Mouse (Mus musculus) thymus, postnatal 14 days (tissue): ENCODE data around the gene Gal.
A peak's percentile ranks its signal among the peaks of the same experiment; 100 is the strongest.

Experiments
- DNase-seq: peaks from one replicate; pipeline ENCODE4 v3.0.0; 2021

The Gal gene

DNA sequence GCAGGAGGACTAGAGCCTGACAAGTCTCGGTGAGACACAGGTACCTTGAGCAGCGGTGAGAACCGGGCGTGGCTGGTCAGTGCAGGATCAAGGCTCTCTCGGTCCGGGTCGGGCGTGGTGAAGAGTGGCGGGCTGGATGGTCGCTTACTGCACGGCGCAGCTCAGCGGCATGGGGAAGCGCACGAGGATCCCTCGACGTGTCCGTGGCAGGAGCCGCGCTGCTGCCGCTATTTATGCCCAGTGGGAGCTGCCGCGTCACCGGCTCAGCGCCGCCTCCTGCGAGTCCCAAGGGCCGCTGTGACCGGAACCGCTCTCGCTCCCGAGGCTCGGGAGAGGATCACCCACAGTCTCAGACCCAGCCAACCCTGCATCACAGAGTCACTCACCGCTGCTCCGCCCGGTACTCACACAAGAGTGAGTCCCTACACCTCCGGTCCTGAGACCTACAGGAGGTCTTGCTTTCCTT is at the start of gene Gal:
Gal (minus strand) TSS at position 277 of the 466 bp plus-strand sequence.
- no peak for DNase-seq

DNA sequence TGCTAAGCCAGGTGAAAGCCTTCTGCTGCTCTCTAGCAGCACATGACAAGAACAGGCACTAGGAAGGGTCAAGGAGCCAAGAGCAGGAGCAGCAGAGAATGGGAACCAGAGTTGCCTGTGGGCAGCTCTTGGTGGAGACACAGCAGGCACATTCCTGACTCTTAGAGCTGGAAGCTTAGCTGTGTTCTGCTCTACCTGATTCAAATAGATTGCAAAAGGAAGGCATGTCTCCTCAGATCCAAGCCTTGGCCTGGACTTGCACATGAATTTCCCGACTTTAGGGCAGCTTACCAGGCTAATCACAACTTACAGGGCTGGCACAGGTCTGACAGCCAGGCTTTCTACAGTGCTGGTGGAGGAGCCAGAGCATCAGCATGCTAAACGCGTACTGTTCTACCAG is 45.6 kb upstream of the Gal start:
- no peak for DNase-seq

DNA sequence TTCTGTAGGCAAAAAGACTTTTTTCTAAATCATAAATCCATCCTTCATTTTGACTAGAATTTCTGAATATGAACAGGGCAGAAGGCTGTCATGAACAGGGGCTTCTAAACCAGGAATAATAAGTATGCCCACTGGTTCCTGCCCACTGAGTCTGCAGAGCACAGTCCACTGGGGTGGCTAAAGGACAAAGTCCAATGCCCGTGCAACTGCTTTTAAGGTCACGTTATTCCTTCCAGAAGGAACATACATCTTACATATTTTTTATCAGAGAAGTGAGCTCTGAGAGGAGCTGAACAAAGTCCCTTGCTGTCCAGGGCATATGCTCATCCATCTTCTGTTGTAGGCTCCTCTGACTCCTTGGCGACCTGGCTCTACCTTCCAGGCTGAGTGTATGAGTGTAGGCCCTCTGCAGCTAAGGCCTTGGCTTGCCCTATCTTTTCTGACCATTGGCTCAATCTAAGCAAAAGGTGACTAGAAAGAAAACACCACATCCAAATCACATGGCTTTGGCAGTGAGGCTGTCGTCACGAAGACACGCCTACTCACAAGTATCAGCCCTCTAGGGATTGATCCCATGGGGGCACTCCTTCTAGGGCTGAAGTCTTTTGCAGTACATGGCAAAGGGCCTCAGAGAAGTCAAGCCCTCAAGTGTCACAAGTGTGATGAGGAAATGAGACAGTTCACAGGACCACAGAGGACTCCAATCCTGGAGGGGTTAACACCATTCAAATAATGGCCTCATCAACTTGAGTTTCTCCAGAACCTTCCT is 44.2 kb upstream of the Gal start:
- no peak for DNase-seq

DNA sequence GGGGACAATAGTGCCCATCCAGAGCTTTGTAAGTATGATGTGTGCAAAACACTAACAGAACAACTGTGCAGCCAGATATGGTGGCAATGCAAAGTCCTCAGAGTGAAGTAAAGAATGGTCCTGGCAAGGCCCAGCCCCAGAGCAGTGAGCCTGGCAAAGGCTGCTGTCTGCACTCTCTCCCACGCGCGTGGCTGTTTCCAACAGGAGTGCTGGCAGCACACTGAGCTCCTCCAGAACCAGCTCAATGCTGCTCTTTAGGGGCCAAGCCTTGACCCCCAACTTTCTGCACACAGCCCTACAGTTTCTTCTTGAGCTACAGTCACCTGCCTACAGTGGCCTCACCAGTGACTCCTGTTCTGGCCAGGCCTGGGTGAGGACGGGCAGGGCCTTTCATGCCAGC is 43.4 kb upstream of the Gal start:
- no peak for DNase-seq

DNA sequence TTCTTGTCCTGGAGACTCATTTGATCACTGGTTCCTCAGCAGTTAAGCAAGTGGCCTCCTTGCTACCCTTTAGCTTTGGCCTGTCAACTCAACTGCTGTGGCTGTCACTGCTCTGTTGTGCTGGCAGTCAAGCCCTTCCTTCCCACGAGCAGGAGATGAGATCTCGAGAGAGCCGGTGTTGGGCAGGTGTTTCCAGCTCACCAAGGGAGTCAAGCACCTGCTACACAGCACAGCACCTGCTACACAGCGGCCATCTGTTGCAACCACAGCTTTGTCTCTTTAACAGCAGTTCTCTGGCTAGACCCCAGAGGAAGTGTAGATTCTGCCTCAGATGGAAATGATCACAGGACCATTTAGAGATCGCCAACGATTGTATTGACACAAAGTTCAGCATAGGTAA is 37.3 kb upstream of the Gal start:
- DNase-seq = peak; percentile 86

DNA sequence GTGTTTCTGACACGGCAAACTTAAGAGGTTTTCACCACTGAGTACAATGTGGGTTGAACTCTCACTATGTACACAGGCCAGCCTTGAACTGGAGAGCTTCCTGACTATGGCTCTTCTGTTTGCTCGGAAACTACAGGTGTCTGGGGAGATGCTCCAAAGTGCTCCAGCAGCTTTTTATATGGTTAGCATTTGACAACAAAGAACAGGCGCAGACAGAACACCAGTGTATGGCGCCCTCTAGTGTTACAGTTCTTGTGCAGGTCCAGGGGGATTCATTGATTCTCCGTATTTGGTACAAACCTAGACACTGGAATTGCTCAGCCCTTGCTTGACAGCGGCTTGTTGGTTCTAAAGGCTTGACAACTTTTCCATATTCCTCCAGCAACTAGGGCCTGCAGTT is 36.8 kb upstream of the Gal start:
- peak; percentile 77 for DNase-seq

DNA sequence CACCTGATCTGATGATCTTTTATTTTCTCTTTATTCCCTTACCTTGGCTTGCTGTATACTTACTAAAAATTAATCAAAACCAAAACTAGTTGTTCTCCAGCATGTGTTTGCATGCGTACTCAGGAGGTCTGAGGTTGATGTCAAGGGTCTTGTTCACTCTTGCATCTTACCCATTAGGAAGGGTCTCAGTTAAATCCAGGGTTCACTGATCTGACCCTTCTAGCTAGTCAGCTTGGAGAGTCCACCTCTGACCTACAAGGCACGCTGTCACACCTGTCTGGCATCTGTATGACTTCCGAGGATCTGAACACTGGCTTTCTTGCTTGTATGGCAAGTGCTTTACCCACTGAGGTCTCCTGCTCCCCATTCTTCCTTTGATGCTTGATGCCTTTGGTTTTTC is 36.4 kb upstream of the Gal start:
- DNase-seq = no peak

DNA sequence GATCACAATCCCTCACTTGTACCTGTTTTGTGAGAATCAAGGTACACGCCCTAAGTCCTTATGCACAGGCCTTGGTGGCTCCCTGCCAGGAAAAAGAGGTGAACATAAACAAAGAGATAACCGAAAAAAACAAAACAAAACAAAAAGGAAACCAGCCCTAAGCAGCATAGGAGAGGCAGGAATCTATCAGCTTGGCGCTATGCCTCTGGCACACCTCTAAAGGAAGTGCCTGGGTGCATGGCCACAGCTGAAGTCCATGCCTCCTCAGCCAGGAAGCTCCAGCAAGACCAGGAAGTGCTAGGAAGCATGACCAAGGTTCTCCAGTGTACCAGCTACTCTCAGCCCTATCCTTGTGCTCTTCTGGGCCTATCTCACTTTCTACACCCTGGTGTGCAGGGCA is 34.9 kb upstream of the Gal start:
- DNase-seq = no peak

DNA sequence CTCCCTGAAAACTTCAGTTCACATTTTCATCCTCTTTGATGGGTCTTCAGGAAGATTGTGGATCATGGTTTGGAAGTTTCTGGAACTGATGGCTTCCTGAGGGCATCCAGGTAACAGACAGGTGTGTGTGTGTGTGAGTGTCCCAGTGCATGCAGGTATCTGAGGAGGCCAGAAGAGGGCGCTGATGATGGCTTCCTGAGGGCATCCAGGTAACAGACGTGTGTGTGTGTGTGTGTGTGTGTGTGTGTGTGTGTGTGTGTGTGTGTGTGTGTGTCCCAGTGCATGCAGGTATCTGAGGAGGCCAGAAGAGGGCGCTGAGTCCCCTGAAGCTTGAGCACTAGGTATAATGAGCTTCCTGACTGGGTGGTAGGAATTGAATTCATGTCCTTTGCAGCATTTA is 33.0 kb upstream of the Gal start:
- DNase-seq = no peak

DNA sequence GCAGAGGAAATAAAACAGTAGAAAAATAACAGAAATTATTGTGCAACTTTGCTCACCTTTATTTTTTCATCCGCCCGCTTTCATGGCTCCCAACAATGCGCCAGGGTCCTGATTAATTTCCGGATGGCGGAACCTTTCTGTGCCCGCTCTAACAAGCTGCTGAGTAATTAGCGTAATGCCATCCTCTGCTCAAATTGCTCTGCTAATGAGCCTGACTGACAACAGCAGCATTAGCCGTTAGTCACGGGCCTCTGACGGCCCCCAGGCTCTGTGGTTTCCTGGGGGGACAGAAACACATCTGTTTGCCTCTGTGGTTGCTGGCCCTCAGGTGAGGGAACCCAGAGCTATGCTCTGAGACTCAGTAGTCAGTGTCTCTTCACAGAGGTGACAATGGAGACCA is 26.7 kb upstream of the Gal start:
- DNase-seq = no peak

DNA sequence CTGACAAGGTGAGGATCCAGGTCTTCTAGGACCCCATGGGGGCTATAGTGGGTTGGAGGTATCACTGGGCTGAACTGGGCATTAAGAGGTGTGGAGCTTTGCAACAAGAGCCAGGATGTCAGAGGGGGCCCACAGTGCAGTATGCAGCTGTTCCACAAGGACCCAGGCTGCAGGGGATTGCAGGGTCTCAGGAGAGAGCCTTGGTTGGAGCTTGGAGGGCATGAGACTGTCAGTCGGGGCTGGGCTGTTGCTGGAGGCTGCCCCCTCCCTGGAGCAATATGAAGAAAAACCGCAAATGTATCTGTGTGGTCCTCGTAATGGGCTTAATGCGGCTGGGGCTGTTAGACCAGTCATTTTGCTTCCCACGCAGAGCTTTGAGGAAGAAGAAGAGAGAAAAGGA is 26.3 kb upstream of the Gal start:
- DNase-seq = no peak

DNA sequence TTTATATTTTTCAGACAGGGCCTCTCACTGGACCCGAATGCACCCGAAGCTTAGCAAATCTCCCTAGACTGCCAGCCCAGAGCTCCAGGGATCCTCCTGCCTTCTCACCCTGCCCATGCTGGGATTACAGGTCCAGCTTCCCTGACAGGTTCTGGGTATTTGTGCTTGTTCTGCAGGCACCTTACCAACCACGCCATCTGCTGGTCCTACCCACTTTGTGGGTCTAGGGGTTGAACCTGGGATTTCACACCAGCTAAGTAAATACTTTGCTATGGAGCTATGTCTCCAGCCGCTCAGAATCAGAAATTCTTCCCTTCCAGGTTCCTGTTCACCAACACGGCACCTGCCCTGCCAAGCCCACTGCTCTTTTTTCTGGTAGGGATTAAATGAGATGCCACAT is 23.6 kb upstream of the Gal start:
- peak; percentile 40 for DNase-seq

DNA sequence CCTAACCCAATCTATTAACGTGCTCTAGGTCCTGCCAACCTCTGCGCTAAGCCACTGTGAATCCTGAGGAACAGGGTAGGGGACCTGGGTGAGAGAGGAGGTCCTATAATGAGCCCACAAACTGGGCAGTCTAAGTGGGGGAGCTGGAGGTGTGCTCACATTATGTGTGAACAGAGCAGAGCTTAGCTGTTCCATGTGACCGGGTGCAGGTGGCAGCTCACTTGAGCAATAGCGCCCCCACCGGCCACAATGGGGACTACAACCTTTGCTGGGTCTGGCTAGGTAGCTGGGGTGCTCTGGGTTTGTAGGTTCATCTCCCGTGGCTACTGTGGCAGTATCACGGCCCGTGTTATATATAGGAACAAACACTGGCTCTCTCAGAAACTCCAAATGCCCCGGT is 22.5 kb upstream of the Gal start:
- DNase-seq = peak; percentile 72

DNA sequence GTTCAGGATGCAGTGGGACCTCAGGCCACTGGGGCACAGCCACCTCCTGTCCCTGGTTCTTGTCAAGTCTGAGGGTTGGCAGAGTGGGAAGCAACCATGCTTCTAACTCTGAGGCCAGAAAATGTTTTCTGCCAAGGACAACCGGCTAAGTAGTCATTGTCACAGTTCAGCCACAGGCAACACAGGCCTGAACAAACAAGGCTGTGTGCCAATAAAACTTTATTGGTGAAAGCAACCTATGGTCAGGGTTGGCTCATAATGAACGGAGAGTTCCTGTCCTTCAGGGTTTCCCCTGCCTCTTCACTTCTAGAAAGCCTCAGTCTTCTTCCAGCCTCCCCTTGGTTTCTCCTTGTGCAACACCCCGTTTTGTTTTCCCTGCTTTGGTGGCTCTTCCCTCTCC is 21.5 kb upstream of the Gal start:
- DNase-seq = no peak

DNA sequence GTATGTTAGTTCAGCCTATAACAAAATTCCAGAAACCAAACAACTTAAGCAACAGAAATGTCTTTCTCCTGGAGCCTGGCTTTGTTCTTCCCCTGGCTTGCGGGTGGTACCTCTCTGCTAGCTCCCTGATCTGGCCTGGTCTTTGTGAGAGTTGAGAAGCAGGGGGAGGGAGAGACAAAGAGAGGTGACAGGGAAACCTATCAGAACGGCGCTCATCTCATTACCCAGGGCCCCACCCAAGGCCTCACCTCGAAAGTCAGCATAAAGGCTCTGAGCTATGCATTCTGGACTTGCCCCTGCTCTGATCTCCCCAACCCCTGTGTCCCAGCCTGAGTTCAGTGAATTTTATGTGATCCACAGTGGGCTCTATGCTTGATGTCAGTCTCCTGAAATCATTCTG is 20.3 kb upstream of the Gal start:
- no peak for DNase-seq

DNA sequence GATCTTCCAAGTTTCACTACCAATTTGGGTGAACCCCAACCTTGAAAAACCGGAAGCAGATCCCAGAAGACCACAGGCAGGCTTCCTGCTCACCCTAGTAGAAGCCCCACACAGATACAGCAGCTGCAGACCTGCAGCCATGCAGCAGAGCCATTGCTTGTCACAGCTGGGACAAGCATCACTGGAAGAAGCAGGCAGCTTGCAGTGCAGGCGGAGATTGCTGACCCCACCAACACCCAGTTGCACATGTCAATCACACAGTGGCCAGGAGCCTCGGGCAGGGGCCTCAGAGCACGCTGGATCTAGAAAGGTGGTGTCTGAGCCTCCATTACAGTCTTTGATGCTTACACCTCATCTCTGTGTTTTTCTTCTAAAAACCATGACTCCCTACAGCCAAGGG is 19.8 kb upstream of the Gal start:
- no peak for DNase-seq

DNA sequence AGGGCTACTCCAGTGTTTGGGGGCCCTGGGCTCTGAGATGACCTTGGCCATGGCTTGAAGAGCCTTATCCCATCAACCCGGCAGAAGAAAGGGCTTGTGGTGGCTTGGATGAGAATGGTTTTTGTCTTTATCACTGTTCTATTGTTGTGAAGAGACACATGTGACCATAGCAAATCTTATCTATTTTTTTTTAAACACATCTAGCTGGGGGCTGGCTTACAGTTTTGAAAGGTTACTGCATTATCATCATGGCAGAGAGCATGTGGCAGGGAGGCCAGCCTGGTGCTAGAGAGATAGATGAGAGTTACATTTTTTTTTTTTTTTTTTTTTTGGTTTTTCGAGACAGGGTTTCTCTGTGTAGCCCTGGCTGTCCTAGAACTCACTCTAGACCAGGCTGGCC is 17.6 kb upstream of the Gal start:
- DNase-seq = no peak

DNA sequence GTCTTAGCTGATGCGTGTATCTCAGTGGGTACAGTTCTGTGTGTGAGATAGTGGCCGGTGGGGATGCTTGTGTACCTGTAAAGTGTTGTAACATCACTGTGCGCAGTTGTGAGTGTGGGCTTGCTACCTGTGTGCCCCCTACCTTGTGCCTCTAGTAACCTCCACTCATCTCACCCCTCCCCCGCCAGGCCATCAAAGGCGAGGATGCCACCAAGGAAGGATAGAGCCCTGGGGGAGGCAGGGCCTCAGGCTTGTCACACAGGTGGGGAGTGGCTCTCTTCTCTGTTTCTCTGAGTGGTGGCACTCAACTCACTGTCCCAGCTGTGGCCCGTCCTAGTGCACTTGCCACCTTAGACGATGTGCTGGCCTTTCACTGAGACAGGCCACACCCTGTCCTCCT is 16.7 kb upstream of the Gal start:
- peak; percentile 56 for DNase-seq

DNA sequence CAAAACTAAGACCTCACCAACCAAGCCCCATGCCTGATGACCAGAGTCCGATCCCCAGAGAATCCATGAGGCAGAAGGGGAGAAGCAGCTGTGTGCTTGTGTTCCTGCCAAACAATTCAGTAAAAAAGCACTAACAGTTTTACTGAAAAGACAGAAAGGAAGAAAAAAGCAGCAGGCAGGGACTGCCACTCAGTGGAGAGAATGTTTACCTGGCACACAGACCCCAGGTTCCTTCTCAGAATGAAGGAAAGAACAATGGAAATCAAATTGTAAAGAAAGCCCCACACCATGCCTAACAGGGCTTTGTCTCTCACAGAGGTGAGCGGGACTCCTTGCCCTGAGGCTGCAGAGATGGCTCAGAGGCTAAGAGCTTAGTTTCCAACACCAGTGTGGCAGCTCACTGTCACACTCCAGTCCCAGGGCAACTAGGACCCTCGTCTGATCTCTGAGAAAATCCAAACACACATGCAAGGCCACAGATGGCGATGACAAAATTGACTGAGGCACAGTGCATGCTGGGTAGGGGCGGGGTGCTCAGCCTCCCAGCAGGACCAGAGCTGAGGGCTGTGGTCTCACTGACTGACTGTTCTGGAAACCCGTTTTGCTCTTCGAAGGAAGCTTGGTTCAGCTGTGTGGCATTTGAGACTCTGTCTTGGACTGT is 14.9 kb upstream of the Gal start:
- no peak for DNase-seq

DNA sequence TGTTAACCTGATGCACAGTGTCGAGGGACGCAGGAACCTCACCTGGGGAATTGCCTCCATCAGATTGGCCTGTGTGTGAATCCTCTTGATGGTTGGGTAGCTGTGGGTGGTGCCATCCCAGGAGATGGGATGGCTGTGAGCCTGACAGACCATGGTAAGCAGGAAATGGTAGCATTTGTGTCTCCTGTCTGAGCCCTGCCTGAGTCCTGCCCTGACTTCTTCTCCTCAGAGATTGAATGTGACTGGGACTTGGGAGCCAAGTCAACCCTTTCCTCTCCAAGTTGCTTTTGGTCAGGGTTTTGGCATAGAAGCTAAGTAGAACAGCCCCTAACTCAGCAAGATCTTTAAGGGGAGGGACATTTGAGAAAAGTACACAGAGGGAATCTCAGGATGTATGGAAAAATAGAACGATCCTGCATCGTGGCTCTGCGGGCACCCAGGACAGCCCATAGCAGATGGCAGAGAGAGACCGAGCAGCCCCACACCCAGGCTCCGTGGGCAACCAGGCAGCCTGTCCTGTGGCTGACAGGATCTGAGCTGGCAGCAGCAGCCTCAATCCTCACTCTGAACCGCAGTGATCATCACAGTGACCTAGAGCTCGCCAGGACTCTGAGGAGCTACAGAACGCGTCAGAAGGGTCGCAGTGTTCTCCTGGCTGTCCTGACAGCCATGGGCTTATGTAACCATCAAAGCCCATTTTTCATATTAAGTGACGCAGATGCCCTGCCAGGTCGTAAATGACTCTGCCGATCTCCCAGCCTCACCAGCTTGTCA is 13.9 kb upstream of the Gal start:
- no peak for DNase-seq

DNA sequence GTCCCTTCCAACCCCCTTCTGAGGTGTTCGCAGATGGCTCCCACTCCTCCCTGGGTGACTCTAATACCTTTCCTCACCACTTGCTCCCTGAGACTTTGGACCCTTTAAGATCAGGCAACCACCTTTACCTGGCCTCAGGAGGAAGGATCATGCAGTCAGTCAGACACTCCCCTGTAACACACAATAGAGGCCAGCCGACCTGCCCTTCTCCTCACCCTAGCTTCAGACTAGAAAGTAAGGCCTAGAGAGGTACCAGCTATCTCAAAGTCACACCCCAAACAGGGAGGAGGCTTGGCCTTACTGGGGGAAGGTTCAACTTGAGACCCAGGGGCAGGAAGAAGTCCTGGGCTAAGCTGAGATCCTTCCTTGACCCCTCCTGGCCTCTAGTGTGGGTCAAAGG is 9.9 kb upstream of the Gal start:
- DNase-seq = no peak

DNA sequence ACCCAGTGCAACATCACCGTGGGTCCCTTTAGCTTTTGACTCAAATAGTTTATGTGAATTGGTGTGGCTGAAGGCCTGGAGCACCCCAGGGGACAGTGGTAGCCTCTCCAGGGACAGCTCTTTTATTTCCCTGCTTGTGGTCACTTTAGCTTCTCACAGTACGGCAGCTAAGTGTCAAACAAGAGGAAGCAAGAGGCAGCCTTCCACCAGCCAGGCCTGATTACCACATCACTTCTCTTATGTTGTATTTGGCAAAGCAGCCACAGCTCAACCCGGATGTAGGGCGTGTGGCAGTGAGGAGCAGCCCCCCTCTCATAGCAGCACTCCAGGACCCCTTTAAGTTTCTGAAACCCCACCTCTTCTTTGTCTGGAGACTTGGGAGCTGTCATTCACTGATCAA is 8.6 kb upstream of the Gal start:
- peak; percentile 22 for DNase-seq

DNA sequence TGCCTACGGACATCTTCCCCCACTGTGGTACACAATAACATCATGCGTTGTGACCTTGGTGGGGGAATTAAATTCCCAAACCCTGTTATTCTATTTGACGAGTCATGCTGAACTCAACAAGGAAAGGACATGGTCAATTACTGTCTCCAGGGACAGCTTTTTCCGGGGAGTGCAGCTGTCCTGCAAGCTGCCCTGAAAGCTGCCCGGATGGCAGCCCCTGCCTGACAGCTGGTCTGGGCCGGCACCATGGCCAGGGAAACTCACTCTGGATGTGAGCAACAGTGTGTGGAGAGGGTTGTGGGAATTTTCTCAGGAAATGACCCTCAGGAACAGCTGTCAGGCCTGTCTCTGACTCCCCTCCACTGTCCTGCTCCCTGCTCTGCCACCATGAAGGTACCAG is 8.1 kb upstream of the Gal start:
- DNase-seq = no peak

DNA sequence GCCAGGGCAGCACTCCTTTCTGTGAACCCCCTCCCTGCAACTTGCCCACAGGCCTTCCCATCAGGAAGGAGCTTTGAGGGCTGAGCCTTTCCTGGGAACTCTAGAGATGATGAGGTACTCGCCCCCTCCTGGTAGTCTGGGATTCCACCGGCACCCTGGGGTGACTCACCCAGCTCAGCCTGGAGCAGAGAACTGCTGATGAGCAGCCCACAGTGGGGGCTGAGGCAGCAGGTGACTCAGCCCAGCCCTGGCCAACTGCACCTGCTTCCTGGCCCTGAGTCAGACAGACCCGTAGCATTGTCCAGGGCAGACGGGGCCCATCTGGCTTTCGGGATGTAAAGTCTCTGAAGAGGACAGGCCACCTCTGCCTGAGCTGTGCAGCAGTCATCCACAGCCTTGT is 4.9 kb upstream of the Gal start:
- DNase-seq = no peak
